Mouse (Mus musculus) lung, adult 2 months (tissue): ENCODE data around the gene Zfp422.

ENCODE experiments used
- CTCF ChIP-seq: fragments of 200-500 bp; IDR thresholded peaks from 2 replicates; pipeline ENCODE4 v1.5.1; 2011; ENCODE audit warnings: mild to moderate bottlenecking, low read length, control low read depth; ENCODE audit not compliant: insufficient read depth
- POLR2A ChIP-seq: fragments of 200-500 bp; IDR thresholded peaks from 2 replicates; pipeline ENCODE4 v1.6.1; 2011; ENCODE audit warnings: low read depth, mild to moderate bottlenecking, control low read depth, low read length, borderline replicate concordance; ENCODE audit errors: extremely low read depth

DNA sequence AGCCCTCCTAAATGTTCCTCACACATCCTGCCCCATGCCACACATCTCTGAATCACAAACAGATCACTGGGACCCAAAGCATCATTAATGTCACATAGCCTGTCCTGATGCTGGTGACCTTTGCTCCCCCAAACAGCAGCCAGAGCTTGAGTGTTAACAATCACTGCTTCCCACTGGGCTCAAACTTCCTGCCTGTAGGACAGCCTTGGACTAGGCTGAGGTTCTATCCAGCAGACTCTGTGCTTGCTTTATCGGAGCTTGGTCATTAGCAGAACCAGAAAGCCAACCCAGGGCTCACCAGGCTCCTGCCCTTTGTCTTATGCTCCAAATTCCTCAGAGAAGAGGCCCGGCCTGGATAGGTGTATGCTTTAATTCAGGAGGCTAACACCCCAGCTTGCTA is 10.1 kb upstream of the Zfp422 start:
- TF ChIP-seq CTCF (no peak), POLR2A (no peak)
